Mouse (Mus musculus) CD4-positive, CD25-positive, alpha-beta regulatory T cell (primary cell): Measurements from ENCODE around the gene Wwc2. TPM values are rescaled to one million over a fixed set of nuclear protein-coding genes. Genes with fewer than 3 reads are reported as not detected.

Experiments used
- polyA plus RNA-seq: library from polyadenylated mRNA; unstranded; fragments of 100-300 nt; shearing (Covaris generic); gene quantifications from one replicate; pipeline ENCODE4 v1.2.1, GENCODE M21; 2017

The Wwc2 gene
- 0.47 TPM for polyA plus RNA-seq

GRCm38 (mm10) chr8:47990911-47991820, at the start of gene Wwc2:
Gene Wwc2 (minus strand): TSS chr8:47990924.

GRCm38 (mm10) chr8:47824182-47824581, 166.5 kb downstream of the Wwc2 start, which contains the start of gene Cldn22:
Gene Cldn22 (plus strand): TSS chr8:47824482.

GRCm38 (mm10) chr8:47821843-47822242, 168.9 kb downstream of the Wwc2 start, which contains the start of gene Cldn24:
Gene Cldn24 (plus strand): TSS chr8:47822143.

Other genes with a start within 250 kb of the Wwc2 start
- gene Cldn24, start 168.8 kb downstream of the Wwc2 start, polyA plus RNA-seq: not detected
- gene Cldn22, start 166.4 kb downstream of the Wwc2 start, polyA plus RNA-seq: not detected
- 7.9 TPM for gene Dctd, start 108.2 kb upstream of the Wwc2 start, polyA plus RNA-seq